Mouse (Mus musculus): ENCODE data around the gene Slco2a1.

Gene Slco2a1

DNA sequence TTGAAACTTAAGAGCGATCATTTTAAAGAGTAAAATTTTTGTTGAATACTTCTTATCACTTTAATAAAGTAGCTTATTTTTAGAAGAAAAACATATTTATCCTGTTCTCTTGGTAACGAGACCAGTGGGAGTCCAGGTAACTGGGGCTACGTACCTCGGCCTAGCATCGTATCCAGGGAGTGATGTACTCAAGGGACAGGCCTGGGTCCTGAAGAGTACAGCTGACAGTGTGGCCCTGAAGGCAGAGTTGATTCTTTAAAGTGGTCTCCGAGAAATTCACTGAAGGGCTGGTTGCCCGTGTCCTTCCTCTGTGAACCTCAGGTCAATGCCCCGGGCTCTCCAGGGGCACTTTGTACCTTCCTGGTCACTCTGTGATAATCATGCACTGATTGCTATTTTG, 129.4 kb downstream of the Slco2a1 start:
- DNase-seq (ENCODE audit: low read depth, low spot score) = no peak

GRCm38 (mm10) chr9:103118651-103119275, 130.3 kb downstream of the Slco2a1 start:
- no peak for DNase-seq (ENCODE audit: low read depth, low spot score)

DNA sequence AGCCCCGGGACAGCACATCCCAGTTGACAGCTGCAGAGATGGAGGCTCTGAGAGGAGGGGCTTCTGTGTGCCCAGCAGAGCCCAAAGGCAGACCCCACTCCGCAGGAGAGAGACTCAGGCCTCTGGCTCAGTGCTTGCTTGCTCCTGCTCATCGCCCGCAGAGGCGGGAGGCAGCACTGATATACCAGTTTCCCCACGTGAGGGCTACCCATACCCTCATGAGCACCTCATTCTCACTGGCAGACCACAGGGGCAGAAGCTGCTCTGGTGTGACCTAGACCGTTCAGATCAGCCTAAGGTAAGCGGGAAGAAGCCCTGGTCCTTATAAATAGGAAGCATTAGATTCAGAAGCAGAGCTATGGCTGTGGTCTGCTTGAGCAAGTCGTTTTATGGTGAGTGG, 131.3 kb downstream of the Slco2a1 start:
- DNase-seq (ENCODE audit: low read depth, low spot score) = no peak

DNA sequence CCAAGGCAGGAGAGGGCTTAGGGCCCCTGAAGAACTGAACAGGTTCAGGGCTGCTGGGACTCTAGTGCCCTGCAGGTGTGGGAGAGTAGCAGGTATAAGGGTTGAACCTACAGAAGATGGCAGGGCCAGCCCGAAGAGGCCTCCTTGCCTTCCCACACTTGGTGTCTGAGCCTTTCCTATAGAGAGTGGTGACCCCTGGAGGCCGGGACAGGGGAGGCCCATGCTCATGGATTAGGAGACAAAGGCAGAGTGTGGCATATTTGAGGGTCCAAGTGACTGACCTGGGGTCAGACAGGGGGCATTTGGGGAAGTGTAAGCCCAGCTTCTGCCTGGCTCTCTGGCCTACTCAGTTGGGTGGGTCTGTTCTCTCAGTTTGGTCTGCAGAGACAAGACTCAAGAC, 131.7 kb downstream of the Slco2a1 start:
- DNase-seq (ENCODE audit: low read depth, low spot score) = no peak

DNA sequence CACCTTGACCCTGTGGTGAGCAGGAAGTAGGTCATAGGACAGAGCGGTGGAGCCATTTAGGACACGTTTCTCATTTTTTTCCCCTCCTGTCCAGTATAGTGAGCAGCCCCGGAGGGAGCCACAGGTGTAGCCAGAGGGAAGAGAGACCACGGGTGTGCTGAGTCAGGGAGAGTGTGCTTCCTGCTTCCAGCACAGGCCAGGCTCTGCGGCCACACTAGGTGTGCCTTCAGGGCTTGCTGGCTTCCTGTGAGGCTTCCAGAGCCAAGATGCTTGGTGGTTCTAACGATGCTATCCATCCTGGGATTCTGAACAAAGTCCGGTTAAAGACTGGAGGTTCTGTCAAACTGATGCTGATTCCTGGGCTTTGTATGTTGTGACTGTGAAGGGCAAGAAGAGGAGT, 133.0 kb downstream of the Slco2a1 start:
- no peak for DNase-seq (ENCODE audit: low read depth, low spot score)

DNA sequence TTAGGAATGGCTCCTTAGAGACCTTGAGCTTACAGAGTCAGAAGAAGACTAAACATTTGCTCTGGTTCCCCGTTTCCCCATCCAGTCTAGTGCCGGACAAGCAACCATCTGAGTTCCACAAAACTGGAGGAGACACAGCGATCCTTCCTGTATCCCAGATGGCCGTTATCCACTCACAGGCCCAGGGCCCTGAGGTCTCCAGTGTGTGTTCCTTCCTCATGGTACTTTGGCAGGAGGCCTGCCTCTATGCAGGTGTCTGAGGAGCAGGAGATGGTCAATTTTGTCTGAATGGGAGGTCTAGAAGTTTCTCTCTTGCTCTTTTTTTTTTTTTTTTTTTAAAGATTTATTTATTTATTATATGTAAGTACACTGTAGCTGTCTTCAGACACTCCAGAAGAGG, 136.2 kb downstream of the Slco2a1 start:
- no peak for DNase-seq (ENCODE audit: low read depth, low spot score)

- no peak for DNase-seq (ENCODE audit: low read depth, low spot score)
Observed at GRCm38 (mm10) chr9:103133493-103134124, 145.1 kb downstream of the Slco2a1 start.

- DNase-seq (ENCODE audit: low read depth, low spot score) = peak; percentile 76
Observed at GRCm38 (mm10) chr9:103134450-103135030, 146.0 kb downstream of the Slco2a1 start.

- DNase-seq (ENCODE audit: low read depth, low spot score) = no peak
Observed at GRCm38 (mm10) chr9:103139481-103139880, 151.0 kb downstream of the Slco2a1 start.

DNA sequence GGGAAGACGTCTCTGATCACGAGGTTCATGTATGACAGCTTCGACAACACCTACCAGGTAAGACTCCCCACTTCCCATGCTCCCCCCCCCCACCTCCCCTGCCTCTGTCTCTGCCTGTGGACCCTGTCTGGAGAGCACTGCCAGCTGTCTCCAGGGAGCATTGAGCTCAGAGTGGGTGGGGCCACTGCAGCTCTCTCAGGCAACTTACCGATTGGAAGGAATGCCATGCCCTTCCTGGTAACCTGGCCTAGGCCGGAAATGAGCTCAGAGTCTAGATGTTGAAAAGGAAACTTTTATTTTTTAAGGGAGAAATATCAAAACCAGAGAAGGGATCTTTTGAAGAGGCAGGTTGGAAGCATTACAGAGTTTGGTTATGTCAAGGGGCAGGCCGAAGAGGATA, 151.9 kb downstream of the Slco2a1 start:
- no peak for DNase-seq (ENCODE audit: low read depth, low spot score)

DNA sequence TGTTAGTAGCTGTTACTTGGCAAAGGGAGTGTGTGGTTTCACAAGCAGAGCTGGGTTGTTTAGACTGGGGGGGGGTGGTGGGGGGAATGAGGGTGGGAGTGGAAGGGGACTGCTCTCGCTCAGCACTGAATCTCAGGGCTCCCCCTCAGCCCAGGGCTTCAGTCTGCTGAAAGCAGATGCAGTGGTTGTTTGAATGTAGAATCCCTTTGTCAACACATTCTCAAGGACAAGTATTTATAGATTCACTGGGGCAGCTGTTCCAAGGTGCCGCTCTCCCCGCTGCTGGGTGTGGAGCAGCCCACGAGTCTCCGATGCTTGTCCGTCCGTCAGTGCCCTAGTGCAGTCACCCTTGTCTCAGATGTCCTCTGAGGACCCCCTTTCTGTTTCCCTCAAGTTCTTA, 152.8 kb downstream of the Slco2a1 start:
- DNase-seq (ENCODE audit: low read depth, low spot score) = no peak

DNA sequence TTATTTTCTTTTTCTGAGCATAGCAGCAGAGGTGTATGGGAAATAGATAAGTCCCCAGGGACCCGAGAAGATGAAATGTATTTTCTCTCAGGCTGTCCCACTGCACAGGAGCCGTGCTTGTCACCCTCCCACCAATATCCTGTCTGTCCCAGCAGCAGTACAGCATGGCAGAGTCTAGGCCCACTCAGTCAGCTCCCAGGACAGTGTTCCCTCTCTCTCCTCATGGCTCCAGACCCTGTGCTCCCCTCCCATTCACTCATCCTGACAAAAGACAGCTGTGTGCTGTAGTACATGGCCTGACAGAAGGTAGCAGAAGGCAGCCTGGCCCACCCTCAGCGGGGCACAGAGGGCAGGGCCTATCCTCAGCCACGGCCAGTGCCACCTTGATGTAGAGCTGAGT, 155.4 kb downstream of the Slco2a1 start:
- no peak for DNase-seq (ENCODE audit: low read depth, low spot score)

DNA sequence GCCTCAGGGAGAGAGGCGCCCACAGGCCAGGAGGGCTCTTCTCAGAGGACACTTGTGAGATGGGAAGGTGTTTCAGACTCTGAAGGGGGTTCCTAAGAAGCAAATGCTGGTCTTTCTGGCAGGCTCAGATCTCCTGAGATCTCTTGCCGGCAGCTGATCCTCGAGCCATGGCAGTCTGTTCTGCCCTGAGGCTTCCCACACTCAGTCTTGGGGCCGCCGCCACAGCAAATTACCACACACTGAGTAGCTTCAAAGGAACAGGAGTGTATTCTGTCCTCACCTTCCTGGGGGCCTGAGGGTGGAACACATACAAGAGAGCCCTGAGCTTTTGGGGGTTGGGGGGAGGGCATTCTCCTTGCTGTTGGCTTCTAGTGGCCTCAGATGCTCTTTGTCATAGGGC, 156.8 kb downstream of the Slco2a1 start:
- DNase-seq (ENCODE audit: low read depth, low spot score) = no peak

Data from CD4-positive helper T cell, adult 2 months (primary cell).